Mouse (Mus musculus) kidney, adult 8-10 months (tissue): Measurements from ENCODE around the gene Colq.

Experiments used
- DNase-seq, 2 experiments: peaks; one replicate each; pipeline ENCODE4 v3.0.0; 2022

Gene Colq

GRCm38 (mm10) chr14:31525040-31525810 is 65.9 kb downstream of the Colq start:
- DNase-seq = no peak

DNA sequence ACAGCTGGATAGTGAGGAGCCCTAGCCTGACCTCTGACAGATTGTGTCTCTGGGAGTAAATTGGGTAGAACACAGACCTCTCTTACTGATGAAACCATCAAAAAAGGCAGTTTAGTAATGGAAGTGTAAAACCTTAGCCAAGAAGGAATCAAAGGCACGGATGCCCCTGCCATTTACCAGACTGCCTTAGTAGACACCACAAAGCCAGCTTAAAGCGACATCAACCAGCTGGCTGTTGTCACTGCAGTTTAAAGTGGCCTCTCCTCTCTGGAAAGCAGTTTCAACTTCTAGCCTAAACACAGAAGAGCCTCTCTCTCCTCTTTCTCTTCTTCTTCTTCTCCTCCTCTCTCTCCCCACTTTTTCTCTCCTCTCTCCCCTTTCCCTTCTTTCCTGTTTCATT is 69.8 kb downstream of the Colq start:
- DNase-seq = no peak

GRCm38 (mm10) chr14:31519165-31519564 is 72.0 kb downstream of the Colq start:
- peak; percentile 46 to 62 for DNase-seq

GRCm38 (mm10) chr14:31515895-31516294 is 75.2 kb downstream of the Colq start:
- no peak for DNase-seq

DNA sequence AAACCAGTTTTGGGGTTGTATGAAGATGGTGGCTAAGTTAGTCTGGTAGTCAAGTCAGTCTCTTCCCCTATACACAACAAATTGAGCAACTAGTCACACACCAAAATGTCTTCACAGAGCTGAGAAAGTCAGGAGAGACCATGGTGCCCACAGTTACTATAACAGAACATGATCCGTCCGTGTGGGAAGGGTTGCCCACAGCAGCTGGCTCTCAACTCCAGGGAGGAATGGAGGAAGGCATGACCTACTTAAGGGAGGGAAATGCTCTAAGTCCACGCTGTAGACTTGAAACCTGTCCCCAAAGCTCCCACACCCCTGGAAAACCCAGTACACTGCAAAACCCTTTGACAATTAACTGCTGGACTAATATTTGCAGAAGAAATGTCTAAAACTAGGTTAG is 80.8 kb downstream of the Colq start:
- no peak for DNase-seq

- DNase-seq = no peak
Measured at GRCm38 (mm10) chr14:31509911-31510310, 81.2 kb downstream of the Colq start.

- no peak for DNase-seq
Measured at GRCm38 (mm10) chr14:31506456-31506855, 84.7 kb downstream of the Colq start.

DNA sequence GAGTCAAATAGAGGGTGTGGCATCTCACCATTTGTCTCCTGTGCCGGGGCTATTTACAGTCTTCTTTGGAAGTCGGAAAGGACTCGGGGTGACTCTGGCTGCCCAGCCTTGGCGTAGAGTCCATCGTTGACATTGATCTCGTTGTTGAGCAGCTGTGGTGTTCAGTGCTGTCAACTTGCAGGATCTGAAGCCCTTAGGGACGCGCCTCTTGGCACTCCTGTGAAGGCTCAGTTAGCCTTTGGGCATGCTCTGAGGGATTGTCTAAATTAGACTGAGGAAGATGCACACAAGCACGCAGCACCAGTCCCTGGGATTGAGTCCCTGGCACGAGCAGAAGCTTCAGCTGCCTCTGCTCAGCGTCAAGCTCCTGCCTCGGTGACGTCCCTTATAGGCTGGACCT is 87.7 kb downstream of the Colq start:
- no peak for DNase-seq

- no peak for DNase-seq
Measured at GRCm38 (mm10) chr14:31499526-31499925, 91.6 kb downstream of the Colq start.

GRCm38 (mm10) chr14:31496241-31496646 is 94.9 kb downstream of the Colq start:
- DNase-seq = no peak

- no peak for DNase-seq
Measured at GRCm38 (mm10) chr14:31495538-31495937, 95.6 kb downstream of the Colq start.

- DNase-seq = peak; percentile 89 to 91
Measured at GRCm38 (mm10) chr14:31494975-31495455, 96.1 kb downstream of the Colq start, which contains the start of gene Mettl6. TSS of gene Mettl6 (minus strand) at chr14:31495040.

DNA sequence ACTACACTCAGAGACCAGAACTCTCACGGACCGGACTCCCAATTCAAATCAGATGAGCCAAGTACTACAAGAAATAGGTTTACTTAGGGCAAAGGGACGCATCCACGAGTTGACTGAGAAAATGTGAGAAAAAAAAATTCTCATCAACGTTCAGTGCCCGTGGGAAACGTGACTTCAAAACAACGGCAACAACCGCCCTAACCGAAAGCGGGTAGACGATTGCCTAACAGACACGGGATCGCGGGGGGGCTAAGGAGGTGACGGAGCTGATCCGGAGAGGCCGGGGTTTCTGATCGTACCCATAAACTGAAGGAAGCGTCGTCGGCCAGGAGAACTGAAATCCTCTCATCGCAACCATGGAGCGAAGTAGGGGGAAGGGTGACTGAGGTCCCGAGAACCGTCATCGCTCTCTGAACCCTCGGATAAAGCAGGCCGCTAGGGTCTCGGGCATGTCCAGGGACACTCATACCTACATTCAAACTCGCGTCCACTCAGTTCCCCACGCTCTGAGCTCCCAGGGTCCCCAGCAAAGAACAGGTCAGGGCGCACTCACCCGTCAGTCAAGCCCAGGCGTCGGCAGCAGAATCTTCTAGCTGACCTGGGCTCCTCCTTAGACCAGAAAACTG is 96.7 kb downstream of the Colq start, which contains the start of gene Eaf1:
Gene Eaf1, plus strand, starts transcription at position 51 of the 626 bp plus-strand sequence.
- DNase-seq = peak; percentile 13 to 14

GRCm38 (mm10) chr14:31493901-31494300 is 97.2 kb downstream of the Colq start:
- DNase-seq = no peak

GRCm38 (mm10) chr14:31488055-31488454 is 103.1 kb downstream of the Colq start:
- no peak for DNase-seq

GRCm38 (mm10) chr14:31486465-31486864 is 104.7 kb downstream of the Colq start:
- no peak for DNase-seq

- no peak for DNase-seq
Measured at GRCm38 (mm10) chr14:31482417-31482816, 108.7 kb downstream of the Colq start.

GRCm38 (mm10) chr14:31473297-31473696 is 117.8 kb downstream of the Colq start:
- DNase-seq = no peak
